Mouse (Mus musculus) hindbrain, embryonic 10.5 days (tissue): ENCODE results near the gene Idh3b. TPM values are rescaled to one million over a fixed set of nuclear protein-coding genes. Genes with fewer than 3 reads are reported as not detected.

Source experiments
- DNase-seq: peaks from one replicate; pipeline ENCODE4 v3.0.0-alpha.2; 2017; ENCODE audit warnings: low spot score
- H3K27ac ChIP-seq: fragments of 300-500 bp; sonication (generic); 2 replicates; pipeline ENCODE4 v1.5.1; 2016; ENCODE audit warnings: mild to moderate bottlenecking, moderate library complexity
- H3K27me3 ChIP-seq: fragments of 300-500 bp; sonication (generic); 2 replicates; pipeline ENCODE4 v1.6.1; 2016; ENCODE audit warnings: mild to moderate bottlenecking; ENCODE audit not compliant: poor library complexity, insufficient read depth, severe bottlenecking
- H3K36me3 ChIP-seq: fragments of 300-500 bp; sonication (generic); 2 replicates; pipeline ENCODE4 v1.6.1; 2016; ENCODE audit warnings: mild to moderate bottlenecking, moderate library complexity
- H3K4me1 ChIP-seq: fragments of 300-500 bp; sonication (generic); replicated peaks from 2 replicates; pipeline ENCODE4 v1.6.1; 2016; ENCODE audit warnings: mild to moderate bottlenecking
- H3K4me3 ChIP-seq: fragments of 300-500 bp; sonication (generic); 2 replicates; pipeline ENCODE4 v1.5.1; 2016; ENCODE audit warnings: mild to moderate bottlenecking, moderate library complexity
- H3K9me3 ChIP-seq: fragments of 300-500 bp; sonication (generic); 2 replicates; pipeline ENCODE4 v1.6.1; 2016; ENCODE audit warnings: mild to moderate bottlenecking, moderate library complexity
- WGBS: fragments of 180-500 bp; shearing (Covaris S2); methylation state at CpG from one replicate; pipeline ENCODE4 v1.1.7; 2016; 5-methylcytosine and 5-hydroxymethylcytosine counted together
- polyA plus RNA-seq: library from polyadenylated mRNA; unstranded; fragments of >200 nt; fragmentation: Nextera tagmentation; extraction: Ambion mirVana; gene quantifications from 2 replicates; pipeline ENCODE4 v1.2.1, GENCODE M21; 2016

Gene Idh3b
- polyA plus RNA-seq, 1 experiment from 2014 or later: 126 TPM

- Histone ChIP-seq H3K36me3 (no peaks in the 10 kb centered on the region), H3K9me3 (no peaks in the 10 kb centered on the region), H3K4me3 (no peak overlapping the region), H3K27ac (no peak overlapping the region), H3K4me1 (no peaks in the 10 kb centered on the region), H3K27me3 (no peaks in the 10 kb centered on the region)
- 85% methylated on average over 4 of the region's 4 CpGs for WGBS
- DNase-seq: no peak
Observed at GRCm38 (mm10) chr2:130256762-130257161, 27.6 kb downstream of the Idh3b start.

DNA sequence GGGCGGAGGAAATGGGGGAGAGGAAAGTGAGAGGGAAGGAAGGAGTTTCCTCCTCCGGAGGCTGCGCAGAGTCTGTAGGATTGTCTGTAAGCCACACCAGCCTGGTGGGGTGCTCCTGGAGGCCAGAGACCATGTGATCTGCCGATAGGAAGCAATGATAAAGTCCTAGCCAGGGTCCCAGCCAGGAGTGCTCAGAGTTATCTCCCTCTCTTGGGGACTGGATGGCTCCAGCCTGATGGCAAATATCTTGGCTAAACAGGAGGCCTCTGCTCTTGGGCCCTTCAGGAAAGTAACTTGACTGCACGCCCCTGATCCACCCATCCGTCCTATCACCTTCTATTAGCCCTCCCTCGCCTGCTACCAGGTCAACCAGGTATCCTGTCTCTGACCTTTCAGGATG lies 36.1 kb downstream of the Idh3b start:
- 81% methylated on average over 7 of the region's 7 CpGs for WGBS
- DNase-seq: no peak

DNA sequence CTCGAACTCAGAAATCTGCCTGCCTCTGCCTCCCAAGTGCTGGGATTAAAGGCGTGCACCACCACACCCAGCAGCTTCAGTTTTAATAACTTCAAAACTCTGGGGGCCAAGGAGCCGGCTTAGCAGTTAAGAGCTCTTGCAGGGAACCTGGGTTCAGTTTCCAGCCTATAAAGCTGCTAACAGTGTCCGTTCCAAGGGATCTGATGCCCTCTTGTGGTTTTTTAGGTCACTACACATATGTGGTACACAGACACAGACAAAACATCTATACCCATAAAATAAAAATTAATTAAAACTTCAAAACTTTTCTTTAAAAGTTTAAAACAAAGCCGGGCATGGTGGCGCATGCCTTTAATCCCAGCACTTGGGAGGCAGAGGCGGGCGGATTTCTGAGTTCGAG lies 37.4 kb downstream of the Idh3b start:
- Histone ChIP-seq H3K4me3 (no peak overlapping the region), H3K4me1 (no peaks in the 10 kb centered on the region), H3K9me3 (no peaks in the 10 kb centered on the region), H3K36me3 (no peaks in the 10 kb centered on the region), H3K27ac (no peak overlapping the region), H3K27me3 (no peaks in the 10 kb centered on the region)
- DNase-seq: peak; percentile 14
- whole genome bisulfite sequencing: 47% methylated on average over 9 of the region's 9 CpGs

More for the DNA sequence above, 36.1 kb downstream of the Idh3b start:
- Histone ChIP-seq H3K9me3 (no peaks in the 10 kb centered on the region), H3K4me1 (no peaks in the 10 kb centered on the region), H3K4me3 (no peak overlapping the region), H3K27ac (no peak overlapping the region), H3K36me3 (no peaks in the 10 kb centered on the region), H3K27me3 (no peaks in the 10 kb centered on the region)

Other genes starting within 250 kb of the Idh3b start
- not detected in 2 replicates for gene Tgm6, start 172.1 kb downstream of the Idh3b start, polyA plus RNA-seq
- gene Snrpb, start 105.1 kb downstream of the Idh3b start, polyA plus RNA-seq: 876 and 909 TPM in 2 replicates
- not detected in 2 replicates for gene Tmc2, start 89.4 kb downstream of the Idh3b start, polyA plus RNA-seq
- gene Nop56, start 10.1 kb downstream of the Idh3b start, polyA plus RNA-seq: 297 and 412 TPM in 2 replicates
- 0.95 and 0.98 TPM in 2 replicates for gene Ebf4, start 10.6 kb upstream of the Idh3b start, polyA plus RNA-seq
- gene Cpxm1, start 113.0 kb upstream of the Idh3b start, polyA plus RNA-seq: 49.3 and 56.7 TPM in 2 replicates
- not detected in 2 replicates for gene Gm28372, start 120.7 kb upstream of the Idh3b start, polyA plus RNA-seq
- 0.25 TPM in 1 of 2 replicates, not detected in the other for gene 1700020A23Rik, start 120.7 kb upstream of the Idh3b start, polyA plus RNA-seq
- gene Tmem239, start 121.9 kb upstream of the Idh3b start, polyA plus RNA-seq: not detected in 2 replicates
- 120 TPM in 2 replicates for gene Vps16, start 139.8 kb upstream of the Idh3b start, polyA plus RNA-seq
- 11.3 and 13.1 TPM in 2 replicates for gene Pced1a, start 140.2 kb upstream of the Idh3b start, polyA plus RNA-seq
- 86.7 TPM in 2 replicates for gene Ptpra, start 165.7 kb upstream of the Idh3b start, polyA plus RNA-seq